Mouse (Mus musculus) CH12F3 (cell line): ENCODE results near the gene Sdccag8.

ENCODE experiments used
- in situ Hi-C: fragments of 300-500 bp; cut with MboI; formaldehyde crosslinking; loops from 2 replicates; pipeline ENCODE4 v1.14.3; 2020; ENCODE audit warnings: low sequenced_read_pairs

Sdccag8 gene

GRCm38 (mm10) chr1:177039093-177039674 lies 224.7 kb downstream of the Sdccag8 start:
- in situ Hi-C loops, result no loop called here

- in situ Hi-C loops, result no loop called here
Observed at GRCm38 (mm10) chr1:177040058-177040457, 225.6 kb downstream of the Sdccag8 start.

GRCm38 (mm10) chr1:177045885-177046284 lies 231.4 kb downstream of the Sdccag8 start:
- in situ Hi-C loops, result no loop called here

GRCm38 (mm10) chr1:177046963-177047362 lies 232.5 kb downstream of the Sdccag8 start:
- in situ Hi-C loops, result no loop called here

GRCm38 (mm10) chr1:177048773-177049172 lies 234.3 kb downstream of the Sdccag8 start:
- in situ Hi-C loops, result no loop called here

GRCm38 (mm10) chr1:177051366-177051963 lies 237.0 kb downstream of the Sdccag8 start:
- in situ Hi-C loops, result no loop called here

- in situ Hi-C loops, result no loop called here
Observed at GRCm38 (mm10) chr1:177054891-177055290, 240.4 kb downstream of the Sdccag8 start.

GRCm38 (mm10) chr1:177061761-177062160 lies 247.3 kb downstream of the Sdccag8 start:
- in situ Hi-C loops, result no loop called here

GRCm38 (mm10) chr1:177065732-177066131 lies 251.3 kb downstream of the Sdccag8 start:
- in situ Hi-C loops, result no loop called here

- in situ Hi-C loops, result no loop called here
Observed at GRCm38 (mm10) chr1:177067123-177067646, 252.7 kb downstream of the Sdccag8 start.

GRCm38 (mm10) chr1:177069161-177069560 lies 254.7 kb downstream of the Sdccag8 start:
- in situ Hi-C loops, result no loop called here
